Mouse (Mus musculus) limb, embryonic 14.5 days (tissue): ENCODE results near the gene Rhox1. TPM values are rescaled to one million over a fixed set of nuclear protein-coding genes. Genes with fewer than 3 reads are reported as not detected.

ENCODE experiments used
- ATAC-seq: fragments of 200-750 bp; cut with Nextera tagmentation; 2 replicates; pipeline ENCODE4 v1.8.0; 2017; ENCODE audit warnings: low read depth, moderate number of reproducible peaks, moderate TSS enrichment; ENCODE audit not compliant: low FRiP score
- DNase-seq: peaks from one replicate; pipeline ENCODE4 v3.0.0-alpha.2; 2015; ENCODE audit warnings: low spot score
- H3K27ac ChIP-seq: fragments of 300-500 bp; sonication (generic); replicated peaks from 2 replicates; pipeline ENCODE4 v1.5.1; 2014; ENCODE audit warnings: low read depth, mild to moderate bottlenecking, low read length, moderate library complexity, mixed read lengths
- H3K27me3 ChIP-seq: fragments of 300-500 bp; sonication (generic); 2 replicates; pipeline ENCODE4 v1.6.1; 2014; ENCODE audit warnings: low read length, mixed read lengths; ENCODE audit not compliant: control insufficient read depth, insufficient read depth
- H3K36me3 ChIP-seq: fragments of 300-500 bp; sonication (generic); 2 replicates; pipeline ENCODE4 v1.6.1; 2014; ENCODE audit warnings: mild to moderate bottlenecking, low read length, moderate library complexity, mixed read lengths; ENCODE audit not compliant: control insufficient read depth, insufficient read depth
- H3K4me1 ChIP-seq: fragments of 300-500 bp; sonication (generic); 2 replicates; pipeline ENCODE4 v1.6.1; 2014; ENCODE audit warnings: antibody characterized with exemption, low read length, mixed read lengths; ENCODE audit not compliant: control insufficient read depth, insufficient read depth
- H3K4me2 ChIP-seq: fragments of 300-500 bp; sonication (generic); replicated peaks from 2 replicates; pipeline ENCODE4 v1.6.1; 2014; ENCODE audit warnings: low read depth, mild to moderate bottlenecking, low read length, moderate library complexity; ENCODE audit not compliant: severe bottlenecking
- H3K4me3 ChIP-seq: fragments of 300-500 bp; sonication (generic); replicated peaks from 2 replicates; pipeline ENCODE4 v1.5.1; 2014; ENCODE audit warnings: low read length
- H3K9ac ChIP-seq: fragments of 300-500 bp; sonication (generic); 2 replicates; pipeline ENCODE4 v1.6.1; 2014; ENCODE audit warnings: mild to moderate bottlenecking, low read depth, low read length, moderate library complexity; ENCODE audit not compliant: severe bottlenecking
- H3K9me3 ChIP-seq: fragments of 300-500 bp; sonication (generic); 2 replicates; pipeline ENCODE4 v1.6.1; 2016; ENCODE audit warnings: low read length; ENCODE audit not compliant: control insufficient read depth
- POLR2A ChIP-seq: fragments of 200-500 bp; IDR thresholded peaks from 2 replicates; pipeline ENCODE4 v1.8.0; 2012; ENCODE audit warnings: inconsistent platforms, mild to moderate bottlenecking, moderate library complexity, borderline replicate concordance; ENCODE audit not compliant: insufficient read depth, insufficient read length; ENCODE audit errors: extremely low read depth
- WGBS: fragments of 180-500 bp; shearing (Covaris S2); extraction: QIAGEN DNeasy Blood & Tissue Kit; methylation state at CpG from one replicate; pipeline ENCODE4 v1.1.7; 2014; 5-methylcytosine and 5-hydroxymethylcytosine counted together
- polyA plus RNA-seq, 2 experiments: library from polyadenylated mRNA; depleted of rRNA in 1 of 2; stranded (reverse) in 1 of 2; unstranded in 1 of 2; fragments of >200 nt; fragmentation: Nextera tagmentation in 1 of 2; extraction: Ambion mirVana in 1 of 2; gene quantifications; 2 replicates each; pipeline versions ENCODE4 v1.2.1 to v1.2.3; 2012 to 2014

Rhox1 gene
- polyA plus RNA-seq, 2 experiments, result not detected

GRCm38 (mm10) chrX:37167085-37167484 lies 55.0 kb downstream of the Rhox1 start:
- peak; percentile 16 for DNase-seq
- Histone ChIP-seq H3K4me2 (no peak overlapping the region), H3K9me3 (no peaks in the 10 kb centered on the region), H3K36me3 (no peaks in the 10 kb centered on the region), H3K9ac (no peak overlapping the region), H3K4me1 (no peaks in the 10 kb centered on the region), H3K27ac (no peak overlapping the region), H3K4me3 (no peak overlapping the region), H3K27me3 (no peaks in the 10 kb centered on the region)
- no peak for ATAC-seq
- 33% methylated on average over 3 of the region's 3 CpGs for WGBS
- no peak for TF ChIP-seq POLR2A

Other genes starting within 250 kb of the Rhox1 start
- gene Sept6, start 230.5 kb downstream of the Rhox1 start, polyA plus RNA-seq (2012; rRNA removed), result 44.0 and 47.9 TPM in 2 replicates
- 51.5 and 61.1 TPM in 2 replicates for gene Sept6, start 230.5 kb downstream of the Rhox1 start, polyA plus RNA-seq (2014; fragmentation: Nextera tagmentation; extraction: Ambion mirVana)
- gene Sowahd, start 173.4 kb downstream of the Rhox1 start, polyA plus RNA-seq (2012; rRNA removed), result not detected in 2 replicates
- gene Sowahd, start 173.4 kb downstream of the Rhox1 start, polyA plus RNA-seq (2014; fragmentation: Nextera tagmentation; extraction: Ambion mirVana), result not detected in 2 replicates
- 539 and 1,130 TPM in 2 replicates for gene Rpl39, start 136.9 kb downstream of the Rhox1 start, polyA plus RNA-seq (2012; rRNA removed)
- gene Rpl39, start 136.9 kb downstream of the Rhox1 start, polyA plus RNA-seq (2014; fragmentation: Nextera tagmentation; extraction: Ambion mirVana), result 592 and 658 TPM in 2 replicates
- 17.9 and 27.9 TPM in 2 replicates for gene Upf3b, start 111.9 kb downstream of the Rhox1 start, polyA plus RNA-seq (2012; rRNA removed)
- 13.1 and 16.3 TPM in 2 replicates for gene Upf3b, start 111.9 kb downstream of the Rhox1 start, polyA plus RNA-seq (2014; fragmentation: Nextera tagmentation; extraction: Ambion mirVana)
- gene Nkap, start 95.5 kb downstream of the Rhox1 start, polyA plus RNA-seq (2012; rRNA removed), result 6.4 and 6.9 TPM in 2 replicates
- gene Nkap, start 95.5 kb downstream of the Rhox1 start, polyA plus RNA-seq (2014; fragmentation: Nextera tagmentation; extraction: Ambion mirVana), result 11.8 and 12.4 TPM in 2 replicates
- not detected in 2 replicates for gene Akap14, start 53.4 kb downstream of the Rhox1 start, polyA plus RNA-seq (2012; rRNA removed)
- 0.11 TPM in 1 of 2 replicates, not detected in the other for gene Akap14, start 53.4 kb downstream of the Rhox1 start, polyA plus RNA-seq (2014; fragmentation: Nextera tagmentation; extraction: Ambion mirVana)
- 271 and 282 TPM in 2 replicates for gene Ndufa1, start 31.1 kb downstream of the Rhox1 start, polyA plus RNA-seq (2012; rRNA removed)
- gene Ndufa1, start 31.1 kb downstream of the Rhox1 start, polyA plus RNA-seq (2014; fragmentation: Nextera tagmentation; extraction: Ambion mirVana), result 430 and 487 TPM in 2 replicates
- 7.0 and 7.7 TPM in 2 replicates for gene Rnf113a1, start 31.0 kb downstream of the Rhox1 start, polyA plus RNA-seq (2012; rRNA removed)
- gene Rnf113a1, start 31.0 kb downstream of the Rhox1 start, polyA plus RNA-seq (2014; fragmentation: Nextera tagmentation; extraction: Ambion mirVana), result 10.2 and 13.8 TPM in 2 replicates
- 0.32 TPM in 1 of 2 replicates, not detected in the other for gene Gm9, start 11.2 kb downstream of the Rhox1 start, polyA plus RNA-seq (2012; rRNA removed)
- gene Gm9, start 11.2 kb downstream of the Rhox1 start, polyA plus RNA-seq (2014; fragmentation: Nextera tagmentation; extraction: Ambion mirVana), result not detected in 2 replicates
- not detected in 2 replicates for gene Rhox2a, start 22.7 kb upstream of the Rhox1 start, polyA plus RNA-seq (2012; rRNA removed)
- gene Rhox2a, start 22.7 kb upstream of the Rhox1 start, polyA plus RNA-seq (2014; fragmentation: Nextera tagmentation; extraction: Ambion mirVana), result not detected in 2 replicates
- gene Rhox3a, start 27.7 kb upstream of the Rhox1 start, polyA plus RNA-seq (2012; rRNA removed), result not detected in 2 replicates
- gene Rhox3a, start 27.7 kb upstream of the Rhox1 start, polyA plus RNA-seq (2014; fragmentation: Nextera tagmentation; extraction: Ambion mirVana), result not detected in 2 replicates
- not detected in 2 replicates for gene Rhox4a, start 43.1 kb upstream of the Rhox1 start, polyA plus RNA-seq (2012; rRNA removed)
- gene Rhox4a, start 43.1 kb upstream of the Rhox1 start, polyA plus RNA-seq (2014; fragmentation: Nextera tagmentation; extraction: Ambion mirVana), result 0.15 TPM in 1 of 2 replicates, not detected in the other
- not detected in 2 replicates for gene Rhox3a2, start 157.8 kb upstream of the Rhox1 start, polyA plus RNA-seq (2012; rRNA removed)
- gene Rhox3a2, start 157.8 kb upstream of the Rhox1 start, polyA plus RNA-seq (2014; fragmentation: Nextera tagmentation; extraction: Ambion mirVana), result not detected in 2 replicates
- 0.41 and 0.89 TPM in 2 replicates for gene Rhox4a2, start 168.6 kb upstream of the Rhox1 start, polyA plus RNA-seq (2012; rRNA removed)
- gene Rhox4a2, start 168.6 kb upstream of the Rhox1 start, polyA plus RNA-seq (2014; fragmentation: Nextera tagmentation; extraction: Ambion mirVana), result 0.86 and 1.2 TPM in 2 replicates
- gene Rhox2b, start 189.8 kb upstream of the Rhox1 start, polyA plus RNA-seq (2012; rRNA removed), result not detected in 2 replicates
- gene Rhox2b, start 189.8 kb upstream of the Rhox1 start, polyA plus RNA-seq (2014; fragmentation: Nextera tagmentation; extraction: Ambion mirVana), result not detected in 2 replicates
- gene Rhox4b, start 210.2 kb upstream of the Rhox1 start, polyA plus RNA-seq (2012; rRNA removed), result 0.28 and 0.79 TPM in 2 replicates
- 0.70 and 0.98 TPM in 2 replicates for gene Rhox4b, start 210.2 kb upstream of the Rhox1 start, polyA plus RNA-seq (2014; fragmentation: Nextera tagmentation; extraction: Ambion mirVana)
- not detected in 2 replicates for gene Rhox2c, start 231.4 kb upstream of the Rhox1 start, polyA plus RNA-seq (2012; rRNA removed)
- gene Rhox2c, start 231.4 kb upstream of the Rhox1 start, polyA plus RNA-seq (2014; fragmentation: Nextera tagmentation; extraction: Ambion mirVana), result not detected in 2 replicates
- gene Rhox3c, start 236.3 kb upstream of the Rhox1 start, polyA plus RNA-seq (2012; rRNA removed), result not detected in 2 replicates
- gene Rhox3c, start 236.3 kb upstream of the Rhox1 start, polyA plus RNA-seq (2014; fragmentation: Nextera tagmentation; extraction: Ambion mirVana), result not detected in 2 replicates